Mouse (Mus musculus): Measurements from ENCODE around the gene Sccpdh.

GRCm38 (mm10) chr1:179687305-179687704 is 19.3 kb downstream of the Sccpdh start:
- no peak for TF ChIP-seq CTCF (IDR thresholded peaks at IDR 0.05; ENCODE audit: borderline replicate concordance, control insufficient read depth, extremely low read depth, insufficient read depth, low read length, poor library complexity)
- TF ChIP-seq POLR2A (IDR thresholded peaks at IDR 0.05; ENCODE audit: control insufficient read depth, extremely low read depth, insufficient read depth, low read length, poor library complexity) = no peak
